Mouse (Mus musculus): ENCODE results near the gene Sp100.

- no peak for TF ChIP-seq USF1 (IDR thresholded peaks at IDR 0.05; ENCODE audit: low read depth)
- no peak for TF ChIP-seq CTCF (IDR thresholded peaks at IDR 0.05; ENCODE audit: control insufficient read depth, insufficient read depth, insufficient read length)
- no peak for TF ChIP-seq MAX (IDR thresholded peaks at IDR 0.05)
- no peak for TF ChIP-seq MYOG (IDR thresholded peaks at IDR 0.05; ENCODE audit: control insufficient read depth, extremely low read depth, insufficient read length)
- TF ChIP-seq CEBPB (IDR thresholded peaks at IDR 0.05; ENCODE audit: low read depth): no peak
- TF ChIP-seq FOSL1 (IDR thresholded peaks at IDR 0.05; ENCODE audit: insufficient read depth, low read length, poor library complexity, severe bottlenecking): no peak
Measured at GRCm38 (mm10) chr1:85680226-85680625, 30.4 kb downstream of the Sp100 start.

Measured in C2C12 (cell line).